Mouse (Mus musculus): ENCODE data around the gene Dscam.

- TF ChIP-seq CTCF (IDR thresholded peaks at IDR 0.05; ENCODE audit: low read depth) (no peak), EP300 (IDR thresholded peaks at IDR 0.05; ENCODE audit: low read depth) (no peak)
Measured at GRCm38 (mm10) chr16:97219381-97219780, 48.8 kb upstream of the Dscam start.

Measured in heart, postnatal 0 days (tissue).